Mouse (Mus musculus) thymus, postnatal 14 days (tissue): ENCODE measurements around the gene Sparc.

ENCODE experiments used
- DNase-seq: peaks from one replicate; pipeline ENCODE4 v3.0.0; 2021

Sparc gene

DNA sequence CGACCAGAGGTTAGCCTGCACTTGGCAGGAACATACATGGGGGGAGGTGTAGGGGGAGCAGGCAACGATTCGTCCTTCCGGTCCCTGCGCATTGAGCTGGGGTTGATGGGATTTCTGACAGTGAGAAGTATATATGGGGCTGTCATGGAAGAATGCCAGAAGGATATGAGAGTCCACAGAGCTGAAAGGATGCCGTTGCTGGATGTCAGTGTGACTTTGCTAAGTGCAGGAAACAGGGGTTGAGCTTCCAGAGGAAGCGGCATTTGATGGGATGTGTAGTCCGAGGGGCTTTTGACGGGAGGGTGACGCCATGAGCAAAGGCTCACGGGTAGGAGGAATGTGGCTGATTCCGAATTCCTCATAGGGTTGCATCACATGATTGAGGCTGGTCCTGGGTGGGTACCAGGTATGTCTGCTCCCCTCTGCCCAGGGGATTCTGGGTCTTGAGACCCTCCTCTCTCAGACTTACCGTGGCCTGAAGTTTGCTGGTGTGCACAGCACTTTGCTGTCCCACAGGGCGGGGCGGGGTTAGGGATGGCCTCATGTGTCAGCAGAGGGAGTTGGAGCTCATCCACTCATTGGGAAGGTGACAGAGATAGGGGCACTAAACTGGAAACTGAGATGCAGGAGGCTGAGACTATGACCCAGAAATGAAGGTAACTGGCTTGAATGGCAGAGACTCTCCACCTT, 64.7 kb downstream of the Sparc start:
- no peak for DNase-seq

GRCm38 (mm10) chr11:55356846-55357245, 66.1 kb downstream of the Sparc start:
- no peak for DNase-seq
